Mouse (Mus musculus): ENCODE results near the gene Abhd12.

DNA sequence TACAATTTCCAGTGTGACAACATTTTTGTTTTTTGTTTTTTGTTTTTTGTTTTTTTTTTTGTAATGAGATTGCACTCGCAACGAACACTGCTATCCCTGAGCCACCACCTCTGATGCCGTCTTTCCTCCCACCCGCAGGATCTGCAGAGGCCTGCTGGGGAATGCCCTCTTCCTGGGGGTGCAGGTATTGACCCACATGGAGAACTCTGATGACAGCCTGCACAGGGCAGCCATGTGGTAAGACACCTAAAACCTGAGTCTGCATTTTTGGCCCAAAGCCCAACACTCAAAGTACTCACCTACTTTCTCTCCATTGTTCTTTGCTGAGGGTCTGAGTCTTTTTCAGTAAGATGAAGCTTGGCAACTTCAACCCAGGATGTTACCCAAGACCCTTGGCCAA lies 30.1 kb upstream of the Abhd12 start:
- TF ChIP-seq CTCF (IDR thresholded peaks at IDR 0.05; ENCODE audit: insufficient read depth, low read depth, low read length) (no peak), POLR2A (IDR thresholded peaks at IDR 0.05; ENCODE audit: insufficient read depth, low read depth, low read length) (no peak)
